Mouse (Mus musculus) left cerebral cortex, postnatal 10 days (tissue): ENCODE results near the gene Acad11. TPM values are rescaled to one million over a fixed set of nuclear protein-coding genes. Genes with fewer than 3 reads are reported as not detected.
A peak's percentile ranks its signal among the peaks of the same experiment; 100 is the strongest.

Experiments
- DNase-seq, 2 experiments: peaks; one replicate each; pipeline ENCODE4 v3.0.0; 2021 to 2022; ENCODE audit warnings: low spot score in 2 of 2, mixed read lengths in 1 of 2; ENCODE audit errors: extremely low spot score in 1 of 2
- intact Hi-C: fragments of 180-260 bp; cut with DNase I; formaldehyde crosslinking; loops from one replicate; pipeline ENCODE4 v1.15.1; 2025
- total RNA-seq, 2 experiments: library from RNA; stranded (reverse); gene quantifications; 2 replicates each; pipeline ENCODE4 v1.2.3; 2021

The Acad11 gene
- total RNA-seq, 2 experiments from 2014 or later, result 15.4 to 15.6 TPM

GRCm38 (mm10) chr9:104128110-104128509 is 64.9 kb downstream of the Acad11 start:
- peak in 1 of 2 experiments; percentile 70 for DNase-seq

DNA sequence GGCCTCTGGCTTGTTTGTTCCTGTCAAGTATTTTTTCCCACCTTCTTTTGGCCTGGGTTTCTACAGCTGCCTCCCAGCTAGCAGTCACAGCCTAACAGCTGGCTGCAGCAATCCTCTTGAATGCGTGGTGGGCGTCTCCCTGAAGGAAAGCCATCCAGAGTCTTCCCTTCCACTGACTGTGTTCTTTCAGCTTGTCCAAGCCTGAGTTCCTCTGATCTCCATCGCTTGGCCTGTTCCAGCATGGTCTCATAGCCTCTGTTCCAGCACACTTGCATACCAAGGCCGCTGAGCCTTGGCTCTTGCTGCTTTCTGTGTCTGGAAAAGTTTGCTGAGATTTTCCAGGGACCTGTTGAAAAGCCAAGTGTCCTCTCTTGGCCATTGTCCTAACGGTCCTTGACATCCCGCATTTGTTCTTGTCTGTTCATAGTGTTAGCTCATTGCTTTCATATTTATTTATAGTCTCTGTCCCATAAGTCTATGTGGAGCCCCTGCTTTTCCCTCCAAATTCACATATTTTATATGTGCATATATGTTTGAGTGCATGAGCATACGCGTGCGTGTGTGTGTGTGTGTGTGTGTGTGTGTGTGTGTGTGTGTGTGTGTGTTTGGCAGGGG is 67.1 kb downstream of the Acad11 start:
- intact Hi-C loops, result no loop called here
- no peak for DNase-seq

More at GRCm38 (mm10) chr9:104128110-104128509, 64.9 kb downstream of the Acad11 start:
- intact Hi-C loops, result no loop called here

- intact Hi-C loops, result no loop called here
- no peak for DNase-seq
Observed at GRCm38 (mm10) chr9:104140351-104140750, 77.2 kb downstream of the Acad11 start.

GRCm38 (mm10) chr9:104142805-104143204 is 79.6 kb downstream of the Acad11 start:
- DNase-seq, result no peak
- intact Hi-C loops, result no loop called here

DNA sequence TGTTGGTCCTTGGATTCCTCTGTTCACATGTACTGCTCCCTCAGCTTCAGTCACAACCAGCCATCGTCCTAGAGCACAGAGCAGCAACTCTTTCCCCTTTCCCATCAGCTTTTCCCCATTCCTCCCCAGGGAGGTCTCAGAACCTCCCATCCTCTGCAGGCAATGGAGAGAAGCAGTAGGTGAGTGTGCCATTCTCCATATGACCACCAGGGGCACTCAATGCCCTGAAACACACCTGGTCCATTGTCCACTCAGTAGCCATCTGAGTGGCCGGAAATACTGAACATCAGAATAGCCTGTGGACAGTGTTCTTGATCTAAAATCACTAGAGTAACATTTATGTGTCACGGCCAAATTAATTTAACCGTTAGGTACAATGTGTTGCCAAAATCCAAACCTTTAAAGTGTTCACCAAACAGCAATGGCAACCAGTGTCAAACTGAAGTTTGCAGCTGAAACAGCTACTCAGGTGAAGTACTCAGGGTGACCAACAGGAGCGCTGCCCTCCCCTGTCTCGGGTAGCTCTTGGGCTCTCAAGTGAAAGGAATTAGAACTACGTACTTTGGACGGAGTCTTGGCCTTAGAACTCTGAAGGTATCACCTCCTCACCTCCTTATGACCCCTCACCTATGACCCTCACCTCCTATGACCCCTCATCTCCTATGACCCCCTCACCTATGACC is 81.3 kb downstream of the Acad11 start:
- intact Hi-C loops, result no loop called here
- DNase-seq, result no peak

DNA sequence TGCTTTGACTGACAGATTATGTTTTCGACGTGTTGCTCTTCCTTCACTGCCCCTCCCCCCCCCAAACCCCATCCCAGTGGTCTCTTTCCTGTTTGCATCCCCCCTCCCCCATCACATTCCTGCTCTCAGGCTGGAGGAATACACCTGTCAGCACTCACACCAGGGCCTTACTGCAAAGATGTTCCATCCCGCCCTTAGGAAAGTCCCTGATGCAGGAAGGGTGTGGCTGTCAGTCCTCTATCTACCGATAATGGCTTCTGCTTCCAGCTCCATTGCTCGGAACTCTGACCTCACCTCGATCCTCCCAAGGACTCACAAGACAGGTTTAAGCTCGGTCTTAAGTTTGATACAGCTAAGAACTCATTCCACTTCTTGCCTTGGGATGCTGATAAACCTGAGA is 83.5 kb downstream of the Acad11 start:
- intact Hi-C loops, result no loop called here

GRCm38 (mm10) chr9:104148969-104149368 is 85.8 kb downstream of the Acad11 start:
- intact Hi-C loops, result no loop called here
- no peak for DNase-seq

More for the DNA sequence above, 83.5 kb downstream of the Acad11 start:
- no peak for DNase-seq

GRCm38 (mm10) chr9:104152121-104152520 is 88.9 kb downstream of the Acad11 start:
- DNase-seq, result no peak
- intact Hi-C loops, result no loop called here

GRCm38 (mm10) chr9:104155100-104155715 is 92.0 kb downstream of the Acad11 start:
- no peak for DNase-seq
- intact Hi-C loops, result no loop called here

GRCm38 (mm10) chr9:104156506-104156905 is 93.3 kb downstream of the Acad11 start:
- intact Hi-C loops, result no loop called here
- no peak for DNase-seq

DNA sequence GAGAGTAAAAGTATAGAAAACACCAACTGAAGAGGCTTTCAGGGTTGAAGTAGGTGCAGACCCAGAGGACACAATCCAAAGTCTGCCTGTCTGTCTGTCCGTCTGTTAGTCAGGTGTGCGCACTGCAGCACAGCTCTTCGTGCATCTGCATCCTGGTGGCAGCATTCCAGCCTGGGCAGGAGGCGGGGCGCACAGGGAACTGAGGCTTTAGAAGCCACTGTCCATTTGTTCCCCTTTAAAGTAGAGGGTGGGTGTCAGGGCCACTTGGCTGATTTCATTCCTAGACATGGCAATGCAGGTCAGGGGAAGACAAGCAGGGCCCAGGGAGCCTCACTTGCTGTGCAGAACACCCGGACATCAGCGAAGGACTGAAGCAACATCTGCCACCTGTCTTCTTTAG is 94.1 kb downstream of the Acad11 start:
- DNase-seq, result no peak
- intact Hi-C loops, result no loop called here

- intact Hi-C loops, result loop anchor here (5.0 kb wide), 1 partner anchor 104 kb away; no protein-coding TSS in a partner anchor
Observed at GRCm38 (mm10) chr9:104161117-104161516, 97.9 kb downstream of the Acad11 start.

DNA sequence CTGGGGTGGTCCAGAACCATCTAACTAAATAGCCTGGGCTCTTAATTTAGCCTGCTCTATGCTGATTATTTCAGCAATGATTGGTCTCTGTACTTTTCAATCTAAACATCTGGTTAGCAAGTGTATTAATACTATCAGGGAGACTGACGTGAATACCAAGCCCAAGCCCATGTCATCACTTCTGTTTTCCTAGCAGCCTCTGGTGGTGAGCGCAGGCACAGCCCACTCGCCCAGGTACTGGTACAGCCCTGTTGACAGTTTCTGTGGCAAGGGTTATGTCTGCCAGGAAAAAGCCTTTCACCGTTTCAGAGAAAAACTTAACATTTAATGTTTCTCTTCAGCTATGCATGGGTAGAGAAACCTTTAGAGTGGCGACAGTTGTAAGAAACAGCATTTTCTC is 101.0 kb downstream of the Acad11 start:
- intact Hi-C loops, result loop anchor here (5.0 kb wide), 1 partner anchor 107 kb away; no protein-coding TSS in a partner anchor
- no peak for DNase-seq

More at GRCm38 (mm10) chr9:104161117-104161516, 97.9 kb downstream of the Acad11 start:
- no peak for DNase-seq

DNA sequence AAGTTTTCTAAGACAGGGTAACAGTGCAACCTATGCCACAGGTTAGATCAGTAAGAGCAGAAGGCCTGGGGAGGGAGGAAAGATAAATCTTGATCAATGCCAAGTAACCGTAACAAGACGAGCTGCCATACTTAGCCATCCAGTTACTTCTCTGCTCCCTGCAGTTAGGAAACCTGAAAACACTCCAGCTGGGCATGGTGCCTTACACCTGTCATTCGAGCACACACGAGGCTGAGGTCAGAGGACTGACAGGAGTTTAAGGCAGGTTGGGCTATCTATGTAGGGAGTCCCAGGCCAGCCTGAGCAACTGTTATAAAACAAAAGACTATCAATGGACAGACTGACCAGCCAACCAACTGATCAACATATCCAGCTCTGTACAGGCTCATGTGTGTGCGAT is 102.7 kb downstream of the Acad11 start:
- intact Hi-C loops, result no loop called here
- DNase-seq, result no peak

GRCm38 (mm10) chr9:104169986-104170385 is 106.8 kb downstream of the Acad11 start:
- intact Hi-C loops, result no loop called here
- DNase-seq, result no peak

GRCm38 (mm10) chr9:104171651-104172050 is 108.5 kb downstream of the Acad11 start:
- DNase-seq, result no peak
- intact Hi-C loops, result no loop called here

DNA sequence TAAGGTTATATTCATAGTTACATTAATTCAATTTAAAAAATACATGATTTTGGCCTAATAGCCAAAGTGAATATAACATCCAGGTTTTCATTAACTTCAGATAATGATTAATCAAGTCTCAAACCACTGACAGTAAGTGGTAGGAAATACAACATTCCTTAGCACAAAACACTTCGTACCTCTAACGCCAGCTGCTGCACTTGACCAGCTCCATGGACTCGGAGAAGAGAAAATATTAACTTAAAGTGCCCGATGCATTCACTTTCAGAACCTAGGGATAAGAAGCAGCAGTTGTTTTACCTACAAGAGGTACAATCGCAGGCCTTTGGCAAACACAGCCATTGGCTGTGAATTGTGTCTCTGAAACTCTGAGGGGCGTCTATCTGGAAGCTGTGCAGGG is 109.2 kb downstream of the Acad11 start:
- intact Hi-C loops, result no loop called here
- DNase-seq, result no peak
